Mouse (Mus musculus): ENCODE results near the gene Tnrc18.

GRCm38 (mm10) chr5:142679065-142679464 lies 138.4 kb downstream of the Tnrc18 start:
- TF ChIP-seq CTCF (IDR thresholded peaks at IDR 0.05; ENCODE audit: borderline replicate concordance, insufficient read depth, low read depth, low read length) (no peak), POLR2A (IDR thresholded peaks at IDR 0.05; ENCODE audit: borderline replicate concordance, insufficient read depth, low read length) (no peak)
